8 mouse cellular contexts compared by ENCODE assay signal in genomic region chr1:62591296-62592031, GRCm38 (mm10).
DNase-seq lines count a peak whose midpoint lies in the region; ATAC-seq and TF ChIP-seq lines count a peak whose summit lies in the region.
"Had no signal": no experiment of that assay in that cellular context is flagged by ENCODE, and none has a peak within 500 bp of the region (broad histone marks: within the 10 kb centered on the region; RNA-seq: fewer than 3 reads in every experiment).

No protein-coding gene starts in this region.

- ATAC-seq in midbrain, embryonic 12.5 days (ENCODE audit: low FRiP score, low read depth): peak; percentile 58
- no peak for ATAC-seq in midbrain, embryonic 16.5 days
- peak; percentile 63; the same call in 1 of the 2 replicates for ATAC-seq in kidney, postnatal 0 days (replicated peaks; ENCODE audit: low FRiP score, low read depth)
- ATAC-seq in inflammation-experienced regulatory T-cells, adult 6 months: no peak

- H3K4me2 ChIP-seq in midbrain, embryonic 12.5 days (replicated peaks): no peak overlapping the region
- H3K4me2 ChIP-seq in midbrain, embryonic 16.5 days (ENCODE audit: low read length): no peak overlapping the region
- no peak overlapping the region for H3K4me2 ChIP-seq in kidney, postnatal 0 days (ENCODE audit: low read length)
- H3K4me2 ChIP-seq: heart, embryonic 15.5 days had no signal

- no peaks in the 10 kb centered on the region for H3K9me3 ChIP-seq in midbrain, embryonic 12.5 days
- no peaks in the 10 kb centered on the region for H3K9me3 ChIP-seq in midbrain, embryonic 16.5 days (replicated peaks; ENCODE audit: control insufficient read depth, low read length, poor library complexity, severe bottlenecking)
- H3K9me3 ChIP-seq in heart, embryonic 10.5 days: no peaks in the 10 kb centered on the region
- H3K9me3 ChIP-seq in kidney, postnatal 0 days (replicated peaks; ENCODE audit: low read length): no peaks in the 10 kb centered on the region
- H3K9me3 ChIP-seq: heart, embryonic 15.5 days had no signal

- DNase-seq in heart, embryonic 10.5 days (ENCODE audit: low spot score): peak; percentile 76
- peak; percentile 59 for DNase-seq in kidney, postnatal 0 days (ENCODE audit: low spot score)
- DNase-seq in ovary, adult 18-20 months (ENCODE audit: low spot score): no peak

- H3K27ac ChIP-seq in midbrain, embryonic 12.5 days (replicated peaks): peak overlapping the region; percentile 30; the same call in 1 of the 2 replicates
- no peak overlapping the region for H3K27ac ChIP-seq in midbrain, embryonic 16.5 days (ENCODE audit: low read length)
- peak overlapping the region; percentile 56; the same call in 1 of the 2 replicates for H3K27ac ChIP-seq in heart, embryonic 10.5 days
- H3K27ac ChIP-seq in kidney, postnatal 0 days: no peak overlapping the region
- H3K27ac ChIP-seq in testis, adult 2 months (ENCODE audit: control insufficient read depth, insufficient read depth, low read depth, low read length): no peak overlapping the region
- H3K27ac ChIP-seq: heart, embryonic 15.5 days had no signal

- no peaks in the 10 kb centered on the region for H3K36me3 ChIP-seq in midbrain, embryonic 12.5 days
- no peaks in the 10 kb centered on the region for H3K36me3 ChIP-seq in midbrain, embryonic 16.5 days (ENCODE audit: control insufficient read depth, insufficient read depth, low read length)
- H3K36me3 ChIP-seq in heart, embryonic 10.5 days: no peaks in the 10 kb centered on the region
- no peaks in the 10 kb centered on the region for H3K36me3 ChIP-seq in kidney, postnatal 0 days (ENCODE audit: insufficient read depth, low read length)
- H3K36me3 ChIP-seq in testis, adult 2 months (ENCODE audit: control insufficient read depth, insufficient read depth, low read length): no peaks in the 10 kb centered on the region
- H3K36me3 ChIP-seq: heart, embryonic 15.5 days had no signal

- TF ChIP-seq CTCF in kidney, postnatal 0 days (IDR thresholded peaks at IDR 0.05; ENCODE audit: low read depth): no peak
- no peak for TF ChIP-seq CTCF in testis, adult 2 months (IDR thresholded peaks at IDR 0.05; ENCODE audit: control insufficient read depth, insufficient read depth, insufficient replicate concordance, low read depth, low read length)

- H3K4me1 ChIP-seq in midbrain, embryonic 12.5 days: peaks cover 12% of the 10 kb centered on the region; the same call in 1 of the 2 replicates
- no peaks in the 10 kb centered on the region for H3K4me1 ChIP-seq in midbrain, embryonic 16.5 days (ENCODE audit: control insufficient read depth, insufficient read depth, low read length)
- H3K4me1 ChIP-seq in heart, embryonic 10.5 days: peaks cover 18% of the 10 kb centered on the region
- H3K4me1 ChIP-seq in kidney, postnatal 0 days (replicated peaks; ENCODE audit: insufficient read depth, low read length): no peaks in the 10 kb centered on the region
- H3K4me1 ChIP-seq in testis, adult 2 months (ENCODE audit: control insufficient read depth, insufficient read depth, low read length): no peaks in the 10 kb centered on the region

- no peak overlapping the region for H3K4me3 ChIP-seq in midbrain, embryonic 12.5 days
- no peak overlapping the region for H3K4me3 ChIP-seq in midbrain, embryonic 16.5 days (ENCODE audit: low read depth, low read length)
- H3K4me3 ChIP-seq in heart, embryonic 10.5 days: no peak overlapping the region
- no peak overlapping the region for H3K4me3 ChIP-seq in kidney, postnatal 0 days (replicated peaks; ENCODE audit: low read depth, low read length)
- H3K4me3 ChIP-seq in testis, adult 2 months (ENCODE audit: control insufficient read depth, low read depth, low read length): peak overlapping the region; percentile 16
- H3K4me3 ChIP-seq: heart, embryonic 15.5 days had no signal

- TF ChIP-seq POLR2A in testis, adult 2 months (IDR thresholded peaks at IDR 0.05; ENCODE audit: control insufficient read depth, low read depth, low read length): no peak

- WGBS in midbrain, embryonic 12.5 days: 47% methylated on average over 6 of the region's 6 CpGs
- WGBS in midbrain, embryonic 16.5 days: 42% methylated on average over 6 of the region's 6 CpGs
- 44% methylated on average over 6 of the region's 6 CpGs for WGBS in heart, embryonic 10.5 days
- 65% methylated on average over 6 of the region's 6 CpGs for WGBS in kidney, postnatal 0 days

- H3K9ac ChIP-seq in midbrain, embryonic 12.5 days (replicated peaks): no peak overlapping the region
- no peak overlapping the region for H3K9ac ChIP-seq in midbrain, embryonic 16.5 days (ENCODE audit: low read depth, low read length)
- no peak overlapping the region for H3K9ac ChIP-seq in kidney, postnatal 0 days (ENCODE audit: low read depth, low read length)
- H3K9ac ChIP-seq: heart, embryonic 15.5 days had no signal

- no peaks in the 10 kb centered on the region for H3K27me3 ChIP-seq in midbrain, embryonic 12.5 days
- no peaks in the 10 kb centered on the region for H3K27me3 ChIP-seq in midbrain, embryonic 16.5 days (ENCODE audit: control insufficient read depth, insufficient read depth, low read depth, low read length)
- H3K27me3 ChIP-seq in heart, embryonic 10.5 days (ENCODE audit: insufficient read depth, poor library complexity, severe bottlenecking): no peaks in the 10 kb centered on the region
- no peaks in the 10 kb centered on the region for H3K27me3 ChIP-seq in kidney, postnatal 0 days (ENCODE audit: insufficient read depth, low read length)
- H3K27me3 ChIP-seq in testis, adult 2 months (ENCODE audit: control insufficient read depth, insufficient read depth, low read length): no peaks in the 10 kb centered on the region
- H3K27me3 ChIP-seq: heart, embryonic 15.5 days had no signal

Comparison
In these comparisons a context has a peak if more than half of its experiments do, and no peak if none do; other contexts are left out.
1. ATAC-seq: peak in midbrain, embryonic 12.5 days (single experiment) and kidney, postnatal 0 days (single experiment); none in midbrain, embryonic 16.5 days (single experiment) and inflammation-experienced regulatory T-cells, adult 6 months (single experiment).
2. H3K27ac ChIP-seq: peak in midbrain, embryonic 12.5 days (single experiment) and heart, embryonic 10.5 days (single experiment); none in midbrain, embryonic 16.5 days (single experiment), kidney, postnatal 0 days (single experiment) and testis, adult 2 months (single experiment).